ENCODE assay signal across 10 mouse cellular contexts in genomic region chr5:92331635-92332338, GRCm38 (mm10). TPM values are rescaled to one million over a fixed set of nuclear protein-coding genes. Genes with fewer than 3 reads are reported as not detected.
DNase-seq lines count a peak whose midpoint lies in the region; ATAC-seq lines count a peak whose summit lies in the region.
"Had no signal": no experiment of that assay in that cellular context is flagged by ENCODE, and none has a peak within 500 bp of the region (broad histone marks: within the 10 kb centered on the region; RNA-seq: fewer than 3 reads in every experiment).

Gene Art3 (plus strand): TSS chr5:92331827.

- H3K27me3 ChIP-seq in kidney, embryonic 16.5 days (ENCODE audit: insufficient read depth, low read length) = no peaks in the 10 kb centered on the region
- H3K27me3 ChIP-seq in intestine, embryonic 16.5 days (replicated peaks; ENCODE audit: control insufficient read depth, insufficient read depth, low read length) = no peaks in the 10 kb centered on the region

- H3K9me3 ChIP-seq in kidney, embryonic 16.5 days (ENCODE audit: low read length) = no peaks in the 10 kb centered on the region
- H3K9me3 ChIP-seq in intestine, embryonic 16.5 days (ENCODE audit: control insufficient read depth, low read length) = no peaks in the 10 kb centered on the region

- H3K9ac ChIP-seq in kidney, embryonic 16.5 days (replicated peaks; ENCODE audit: low read length) = no peak within 1 kb of the TSS
- H3K9ac ChIP-seq in intestine, embryonic 16.5 days (ENCODE audit: low read depth, low read length) = peak within 1 kb of the TSS; percentile 11; the same call in 1 of the 2 replicates

- H3K4me2 ChIP-seq in kidney, embryonic 16.5 days (replicated peaks; ENCODE audit: low read depth, low read length) = peak within 1 kb of the TSS; percentile 32
- peak within 1 kb of the TSS; percentile 33 for H3K4me2 ChIP-seq in intestine, embryonic 16.5 days (ENCODE audit: low read depth, low read length)
- H3K4me2 ChIP-seq: midbrain, embryonic 11.5 days had no signal

- 90% methylated on average over 17 of the region's 17 CpGs for WGBS in kidney, embryonic 16.5 days
- WGBS in intestine, embryonic 16.5 days = 87% methylated on average over 17 of the region's 17 CpGs

- intact Hi-C loops in gastrocnemius, postnatal 14 days (cut with DNase I; ENCODE audit: low total_unique reads) = no loop called here

- no peaks in the 10 kb centered on the region for H3K36me3 ChIP-seq in kidney, embryonic 16.5 days (ENCODE audit: insufficient read depth, low read length)
- no peaks in the 10 kb centered on the region for H3K36me3 ChIP-seq in intestine, embryonic 16.5 days (ENCODE audit: control insufficient read depth, insufficient read depth, low read length)

- peak within 1 kb of the TSS; percentile 61 for H3K27ac ChIP-seq in kidney, embryonic 16.5 days (ENCODE audit: low read length)
- H3K27ac ChIP-seq in intestine, embryonic 16.5 days (ENCODE audit: low read length) = peak within 1 kb of the TSS; percentile 79

- no peak for DNase-seq in kidney, adult 18-20 months
- DNase-seq in adrenal gland, adult 8-10 months = no peak
- no peak for DNase-seq in gastrocnemius, postnatal 14 days
- no peak for DNase-seq in layer of hippocampus, adult 18-20 months (ENCODE audit: low spot score in 2 of 2)
- no peak for DNase-seq in yolk sac, embryonic 10.5 days (ENCODE audit: low spot score)
- no peak for DNase-seq in lung, postnatal 10 days

- ATAC-seq in kidney, embryonic 16.5 days (ENCODE audit: low FRiP score, low TSS enrichment) = no peak
- ATAC-seq in intestine, embryonic 16.5 days = no peak

- H3K4me1 ChIP-seq in kidney, embryonic 16.5 days (ENCODE audit: insufficient read depth, low read length) = no peaks in the 10 kb centered on the region
- H3K4me1 ChIP-seq in intestine, embryonic 16.5 days (ENCODE audit: control insufficient read depth, insufficient read depth, low read length) = peaks cover 5% of the 10 kb centered on the region; the same call in 1 of the 2 replicates

- H3K4me3 ChIP-seq in kidney, embryonic 16.5 days (ENCODE audit: low read length) = no peak within 1 kb of the TSS
- no peak within 1 kb of the TSS; the same call in 1 of the 2 replicates for H3K4me3 ChIP-seq in intestine, embryonic 16.5 days (ENCODE audit: low read length)

RNA-seq across cellular contexts. Expression of gene Art3, which starts in this region (rescaled TPM):
- 2.6 and 3.5 TPM in 2 replicates for polyA plus RNA-seq in kidney, embryonic 16.5 days (2015; fragmentation: Nextera tagmentation; extraction: Ambion mirVana)
- total RNA-seq in adrenal gland, adult 8-10 months (2022) = 10 to 100 TPM; 38.9 to 87.1 (median 64.7) TPM
- total RNA-seq in gastrocnemius, postnatal 14 days (2021) = 100 to 1,000 TPM; 314 to 411 TPM
- polyA plus RNA-seq in intestine, embryonic 16.5 days (2015; fragmentation: Nextera tagmentation; extraction: Ambion mirVana) = 4.4 and 5.6 TPM in 2 replicates
- 1 to 10 TPM; 2.2 to 4.2 TPM for total RNA-seq in layer of hippocampus, adult 18-20 months (2021)
- total RNA-seq: common myeloid progenitor, adult 5-6 weeks had no signal

Comparison
In these comparisons a context has a peak if more than half of its experiments do, and no peak if none do; other contexts are left out.
1. RNA of gene Art3 (total RNA-seq): 314 to 411 TPM in gastrocnemius, postnatal 14 days and 38.9 to 87.1 TPM in adrenal gland, adult 8-10 months; 2.2 to 4.2 TPM in layer of hippocampus, adult 18-20 months; every median in the first group is over 4 times any median in the second.